Mouse (Mus musculus) kidney, adult 2 months (tissue): ENCODE measurements at regions not wholly inside any gene's neighbourhood (a gene's known extent, or its start where the extent isn't known, plus 50 kb on each side); places are given as distances from the start of the nearest gene placed in this dataset.

ENCODE experiments used
- CTCF ChIP-seq: fragments of 200-500 bp; conservative IDR thresholded peaks from 2 replicates; pipeline ENCODE4 v1.5.1; 2011; ENCODE audit warnings: low read depth, mild to moderate bottlenecking, control low read depth, low read length, moderate library complexity, mixed read lengths; ENCODE audit not compliant: insufficient read depth, insufficient read length
- POLR2A ChIP-seq: fragments of 200-500 bp; IDR thresholded peaks from one replicate; pipeline ENCODE4 v1.6.1; 2011; ENCODE audit warnings: low read depth, low read length, control low read depth

GRCm38 (mm10) chr16:42681196-42681595 lies 194.5 kb upstream of the Zbtb20 start:
- TF ChIP-seq CTCF (no peak), POLR2A (no peak)
